12 mouse cellular contexts compared by ENCODE assay signal in genomic region chr19:14416845-14417244, GRCm38 (mm10).
DNase-seq lines count a peak whose midpoint lies in the region; ATAC-seq and TF ChIP-seq lines count a peak whose summit lies in the region.
"Had no signal": no experiment of that assay in that cellular context is flagged by ENCODE, and none has a peak within 500 bp of the region (broad histone marks: within the 10 kb centered on the region; RNA-seq: fewer than 3 reads in every experiment).

No protein-coding gene starts in this region.

- peak; percentile 45 to 80 for DNase-seq in adrenal gland, adult (ENCODE audit: inconsistent age in 2 of 2, low spot score in 1 of 2)
- DNase-seq in adrenal gland, adult 18-20 months (ENCODE audit: low spot score in 2 of 2), result no peak
- peak; percentile 39 for DNase-seq in lung, embryonic 14.5 days
- DNase-seq in lung, postnatal 25 days (ENCODE audit: low spot score), result no peak
- peak; percentile 78 to 84 for DNase-seq in cerebellum, adult 18-20 months
- DNase-seq in hindbrain, postnatal 0 days (ENCODE audit: low spot score), result peak; percentile 74
- no peak for DNase-seq in kidney, postnatal 25 days
- DNase-seq: heart, postnatal 4 days; thymus, postnatal 25 days had no signal

- H3K4me2 ChIP-seq in lung, embryonic 14.5 days, result no peak overlapping the region
- no peak overlapping the region for H3K4me2 ChIP-seq in hindbrain, postnatal 0 days (ENCODE audit: low read depth, low read length)
- H3K4me2 ChIP-seq: lung, embryonic 15.5 days had no signal

- H3K9me3 ChIP-seq in lung, embryonic 14.5 days (ENCODE audit: low read depth, low read length), result no peaks in the 10 kb centered on the region
- H3K9me3 ChIP-seq in hindbrain, postnatal 0 days (ENCODE audit: low read length), result no peaks in the 10 kb centered on the region
- H3K9me3 ChIP-seq: lung, embryonic 15.5 days had no signal

- no peak for TF ChIP-seq CTCF in lung, embryonic 14.5 days (IDR thresholded peaks at IDR 0.05; ENCODE audit: low read depth)
- TF ChIP-seq CTCF in hindbrain, postnatal 0 days (IDR thresholded peaks at IDR 0.05; ENCODE audit: low read depth), result no peak

- no peaks in the 10 kb centered on the region for H3K36me3 ChIP-seq in lung, embryonic 14.5 days (ENCODE audit: insufficient read depth)
- H3K36me3 ChIP-seq in hindbrain, postnatal 0 days (ENCODE audit: insufficient read depth, low read length), result no peaks in the 10 kb centered on the region
- H3K36me3 ChIP-seq: lung, embryonic 15.5 days had no signal

- 59% methylated on average over 5 of the region's 5 CpGs for WGBS in lung, embryonic 14.5 days
- 19% methylated on average over 5 of the region's 5 CpGs for WGBS in hindbrain, postnatal 0 days

- H3K9ac ChIP-seq in lung, embryonic 14.5 days, result no peak overlapping the region
- H3K9ac ChIP-seq in hindbrain, postnatal 0 days (replicated peaks; ENCODE audit: low read length), result no peak overlapping the region
- H3K9ac ChIP-seq: lung, embryonic 15.5 days had no signal

- H3K4me3 ChIP-seq in lung, embryonic 14.5 days (ENCODE audit: low read depth, low read length), result no peak overlapping the region
- H3K4me3 ChIP-seq in hindbrain, postnatal 0 days (ENCODE audit: low read length), result no peak overlapping the region
- H3K4me3 ChIP-seq: lung, embryonic 15.5 days had no signal

- no peak overlapping the region for H3K27ac ChIP-seq in lung, embryonic 14.5 days (ENCODE audit: low read depth)
- no peak overlapping the region for H3K27ac ChIP-seq in hindbrain, postnatal 0 days
- H3K27ac ChIP-seq: kidney, postnatal 0 days; lung, embryonic 15.5 days had no signal

- no peaks in the 10 kb centered on the region; the same call in 1 of the 2 replicates for H3K27me3 ChIP-seq in lung, embryonic 14.5 days (ENCODE audit: insufficient read depth, low read length)
- H3K27me3 ChIP-seq in hindbrain, postnatal 0 days (ENCODE audit: insufficient read depth, low read length), result 0 out of 2 replicates have a peak, but pooled peaks cover 4% of the 10 kb centered on the region
- H3K27me3 ChIP-seq: lung, embryonic 15.5 days had no signal

- no peak for ATAC-seq in lung, embryonic 14.5 days (ENCODE audit: insufficient read depth)
- peak; percentile 40; the same call in 1 of the 2 replicates for ATAC-seq in hindbrain, postnatal 0 days
- ATAC-seq in monocyte, adult 5-6 weeks (replicated peaks; ENCODE audit: insufficient number of reproducible peaks, low FRiP score, low TSS enrichment, poor library complexity, severe bottlenecking), result no peak

- H3K4me1 ChIP-seq in lung, embryonic 14.5 days (ENCODE audit: insufficient read depth), result no peaks in the 10 kb centered on the region
- H3K4me1 ChIP-seq in hindbrain, postnatal 0 days (ENCODE audit: insufficient read depth, low read length), result peaks cover 5% of the 10 kb centered on the region
- H3K4me1 ChIP-seq: lung, embryonic 15.5 days had no signal

Comparison
In these comparisons a context has a peak if more than half of its experiments do, and no peak if none do; other contexts are left out.
1. DNase-seq: peak in adrenal gland, adult (2 of 2), lung, embryonic 14.5 days (single experiment), cerebellum, adult 18-20 months (2 of 2) and hindbrain, postnatal 0 days (single experiment); none in adrenal gland, adult 18-20 months (0 of 2), lung, postnatal 25 days (single experiment) and kidney, postnatal 25 days (0 of 2).